Mouse (Mus musculus): ENCODE measurements around the gene BC053393. TPM values are rescaled to one million over a fixed set of nuclear protein-coding genes. Genes with fewer than 3 reads are reported as not detected.

The BC053393 gene
- polyA plus RNA-seq (2015; fragmentation: Nextera tagmentation; extraction: Ambion mirVana): not detected in 2 replicates

DNA sequence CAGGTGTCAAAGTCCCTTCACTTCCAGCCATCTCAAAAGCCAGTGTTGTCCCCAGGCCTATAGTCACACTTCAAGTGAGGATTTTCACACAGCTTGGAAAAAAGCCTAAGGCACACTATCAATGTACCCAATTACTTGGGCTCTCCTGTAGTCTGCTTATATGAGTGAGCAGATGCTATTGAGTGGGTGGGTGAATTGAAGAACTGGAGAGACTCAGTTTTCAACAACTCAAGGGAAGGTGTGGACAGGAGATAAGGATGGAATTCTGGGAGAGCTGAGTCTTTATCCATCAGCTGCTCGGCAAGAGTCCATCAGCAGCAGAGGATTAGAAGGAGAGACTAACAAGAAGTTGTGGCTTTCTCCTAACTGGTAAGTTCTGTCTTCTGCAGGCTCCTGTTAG is at the start of gene BC053393:
BC053393 (plus strand) TSS at position 210 of the 400 bp plus-strand sequence.
- no peaks in the 10 kb centered on the region for H3K9me3 ChIP-seq
- H3K27me3 ChIP-seq: no peaks in the 10 kb centered on the region
- no peak within 1 kb of the TSS for H3K4me3 ChIP-seq
- ATAC-seq (ENCODE audit: low FRiP score): no peak
- no peak within 1 kb of the TSS for H3K4me2 ChIP-seq
- WGBS: 97% methylated on average over 1 of the region's 1 CpGs
- no peak within 1 kb of the TSS for H3K9ac ChIP-seq
- no peaks in the 10 kb centered on the region for H3K4me1 ChIP-seq (replicated peaks)
- H3K27ac ChIP-seq: no peak within 1 kb of the TSS
- no peaks in the 10 kb centered on the region for H3K36me3 ChIP-seq

DNA sequence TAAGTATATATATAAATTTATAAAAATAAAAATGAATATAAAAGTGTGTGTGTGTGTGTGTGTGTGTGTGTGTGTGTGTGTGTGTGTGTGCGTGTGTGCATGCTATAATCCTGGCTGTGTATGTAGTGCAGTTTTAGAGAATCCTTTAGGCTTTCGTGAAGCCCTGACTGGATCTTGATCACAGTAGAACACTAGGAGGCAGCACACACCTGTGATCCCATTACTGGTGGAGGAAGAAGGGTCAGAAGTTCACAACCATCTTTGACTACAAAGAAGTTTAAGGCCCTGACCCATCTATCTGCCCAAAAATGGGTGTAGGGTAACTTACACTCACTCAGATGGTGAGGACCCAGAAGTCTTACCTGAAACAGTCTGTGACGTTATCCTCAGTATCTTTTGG is 48.6 kb upstream of the BC053393 start:
- ATAC-seq (ENCODE audit: low FRiP score): no peak
- no peak overlapping the region for H3K27ac ChIP-seq
- 82% methylated on average over 3 of the region's 3 CpGs for WGBS

DNA sequence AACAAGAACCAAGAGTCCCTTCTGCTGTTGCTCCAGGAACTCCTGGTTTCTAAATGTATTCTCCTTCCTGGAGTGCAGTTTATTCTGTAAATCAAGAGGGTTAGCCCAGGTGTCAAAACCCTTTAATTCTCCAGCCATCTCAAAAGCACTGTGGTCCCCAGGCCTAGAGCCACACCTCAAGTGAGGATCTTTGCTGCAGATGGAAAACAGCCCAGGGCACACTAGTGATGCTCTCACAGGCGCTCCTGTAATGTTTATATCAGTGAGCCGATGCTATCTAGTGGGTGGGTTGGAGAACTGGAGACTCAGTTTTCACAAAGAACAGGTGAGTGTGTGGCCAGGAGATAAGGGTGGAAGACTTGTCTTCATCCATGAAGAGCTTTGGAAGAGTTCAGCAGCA is 47.4 kb upstream of the BC053393 start, which contains the start of gene Gm12169:
Gm12169 (plus strand) TSS at position 301 of the 400 bp plus-strand sequence.
- H3K4me1 ChIP-seq (replicated peaks): no peaks in the 10 kb centered on the region
- no peaks in the 10 kb centered on the region for H3K27me3 ChIP-seq
- H3K9me3 ChIP-seq: no peaks in the 10 kb centered on the region
- no peak within 1 kb of the TSS for H3K9ac ChIP-seq
- no peaks in the 10 kb centered on the region for H3K36me3 ChIP-seq
- no peak within 1 kb of the TSS for H3K27ac ChIP-seq
- H3K4me3 ChIP-seq: no peak within 1 kb of the TSS
- no peak within 1 kb of the TSS for H3K4me2 ChIP-seq
- 99% methylated on average over 2 of the region's 2 CpGs for WGBS
- no peak for ATAC-seq (ENCODE audit: low FRiP score)

More for the DNA sequence above, 48.6 kb upstream of the BC053393 start:
- Histone ChIP-seq H3K4me1 (replicated peaks) (no peaks in the 10 kb centered on the region), H3K9me3 (no peaks in the 10 kb centered on the region), H3K4me3 (no peak overlapping the region), H3K4me2 (no peak overlapping the region), H3K36me3 (no peaks in the 10 kb centered on the region), H3K9ac (no peak overlapping the region), H3K27me3 (no peaks in the 10 kb centered on the region)

DNA sequence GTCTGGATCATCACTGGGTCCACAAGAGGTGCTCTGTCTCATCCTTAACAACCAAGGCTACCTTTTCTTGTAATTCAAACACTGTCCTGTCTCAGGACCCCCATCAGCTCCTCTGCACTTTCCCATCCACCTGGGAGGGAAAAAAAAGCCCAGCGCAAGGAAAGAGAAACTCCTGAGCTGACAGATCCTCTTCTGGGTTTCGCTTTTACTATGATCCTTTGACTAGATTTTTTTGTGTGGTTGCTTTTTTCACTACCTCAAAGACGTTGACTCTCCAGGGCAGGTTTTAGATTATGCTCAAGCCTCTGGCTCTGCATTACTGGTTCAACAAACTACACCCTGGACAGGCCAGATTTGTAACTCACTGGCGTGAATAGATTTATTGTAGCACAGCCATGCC is 41.2 kb upstream of the BC053393 start:
- Histone ChIP-seq H3K9ac (no peak overlapping the region), H3K36me3 (no peaks in the 10 kb centered on the region), H3K4me2 (no peak overlapping the region), H3K9me3 (no peaks in the 10 kb centered on the region), H3K4me3 (no peak overlapping the region), H3K27me3 (no peaks in the 10 kb centered on the region), H3K4me1 (replicated peaks) (no peaks in the 10 kb centered on the region), H3K27ac (no peak overlapping the region)
- 85% methylated on average over 4 of the region's 4 CpGs for WGBS
- ATAC-seq (ENCODE audit: low FRiP score): no peak

DNA sequence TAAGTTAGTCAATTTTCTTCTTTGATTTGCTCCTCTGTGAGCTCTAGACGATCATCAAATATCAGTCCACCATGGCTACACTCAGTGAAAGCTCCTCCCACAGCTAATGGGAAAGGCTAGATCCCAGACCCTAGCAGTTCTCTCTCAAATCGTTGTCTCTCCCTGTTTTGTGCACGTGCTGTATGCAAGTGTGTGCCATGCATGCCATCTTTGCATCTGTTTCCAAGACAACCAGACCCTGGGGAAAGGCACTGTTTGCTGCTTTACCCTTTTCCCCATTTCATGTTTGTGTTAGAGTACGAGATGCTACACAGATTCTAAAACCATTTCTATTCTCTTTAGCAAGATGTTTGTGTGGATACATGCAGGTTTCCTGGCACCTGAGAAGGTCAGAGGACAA is 34.4 kb upstream of the BC053393 start:
- Histone ChIP-seq H3K9ac (no peak overlapping the region), H3K27ac (no peak overlapping the region), H3K4me1 (replicated peaks) (no peaks in the 10 kb centered on the region), H3K4me3 (no peak overlapping the region), H3K4me2 (no peak overlapping the region), H3K36me3 (no peaks in the 10 kb centered on the region), H3K9me3 (no peaks in the 10 kb centered on the region), H3K27me3 (no peaks in the 10 kb centered on the region)
- ATAC-seq (ENCODE audit: low FRiP score): no peak
- 61% methylated on average over 4 of the region's 4 CpGs for WGBS

DNA sequence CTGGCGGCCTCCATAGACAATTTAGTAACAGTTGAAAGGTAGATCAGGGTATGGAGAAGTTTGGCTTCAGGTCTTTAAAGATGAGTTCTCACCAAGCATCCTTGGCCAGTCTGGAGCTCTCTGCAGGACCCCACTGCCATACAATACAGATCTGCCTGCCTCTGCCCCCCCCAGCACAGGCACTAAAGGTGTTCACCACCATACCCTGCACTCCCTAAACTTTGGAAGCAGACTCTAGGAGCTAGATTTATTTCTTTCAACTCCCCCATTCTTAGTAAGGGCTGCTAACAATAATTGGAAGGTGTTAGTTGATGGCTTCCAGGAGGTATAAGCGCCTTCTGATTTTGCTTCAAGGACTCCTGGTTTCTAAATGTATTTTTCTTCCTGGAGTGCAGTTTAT is 27.8 kb upstream of the BC053393 start:
- no peaks in the 10 kb centered on the region for H3K9me3 ChIP-seq
- H3K27ac ChIP-seq: no peak overlapping the region
- no peaks in the 10 kb centered on the region for H3K36me3 ChIP-seq
- no peak overlapping the region for H3K9ac ChIP-seq
- no peak for ATAC-seq (ENCODE audit: low FRiP score)
- no peak overlapping the region for H3K4me2 ChIP-seq
- WGBS: 96% methylated on average over 2 of the region's 2 CpGs
- no peak overlapping the region for H3K4me3 ChIP-seq
- H3K27me3 ChIP-seq: no peaks in the 10 kb centered on the region
- H3K4me1 ChIP-seq (replicated peaks): no peaks in the 10 kb centered on the region

DNA sequence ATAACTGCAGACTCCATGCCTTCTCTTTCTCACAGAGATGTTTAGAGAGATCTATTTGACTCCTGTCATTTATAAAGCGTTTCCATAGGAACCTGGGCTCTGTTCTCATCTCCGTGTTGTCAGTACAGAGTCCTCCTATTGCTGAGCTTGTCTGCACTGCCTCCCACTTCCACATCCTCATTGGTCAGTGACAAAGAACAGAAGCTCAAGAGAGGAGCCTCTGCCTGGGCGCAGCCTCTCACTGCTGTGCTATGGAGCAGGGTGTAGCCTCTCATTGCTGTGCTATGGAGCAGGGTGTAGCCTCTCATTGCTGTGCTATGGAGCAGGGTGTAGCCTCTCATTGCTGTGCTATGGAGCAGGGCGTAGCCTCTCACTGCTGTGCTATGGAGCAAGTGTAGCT is 21.6 kb upstream of the BC053393 start:
- no peaks in the 10 kb centered on the region for H3K4me1 ChIP-seq (replicated peaks)
- no peak for ATAC-seq (ENCODE audit: low FRiP score)
- no peaks in the 10 kb centered on the region for H3K9me3 ChIP-seq
- no peaks in the 10 kb centered on the region for H3K36me3 ChIP-seq
- H3K27ac ChIP-seq: no peak overlapping the region
- no peak overlapping the region for H3K9ac ChIP-seq
- WGBS: 79% methylated on average over 4 of the region's 4 CpGs
- no peak overlapping the region for H3K4me3 ChIP-seq
- H3K27me3 ChIP-seq: no peaks in the 10 kb centered on the region
- no peak overlapping the region for H3K4me2 ChIP-seq

DNA sequence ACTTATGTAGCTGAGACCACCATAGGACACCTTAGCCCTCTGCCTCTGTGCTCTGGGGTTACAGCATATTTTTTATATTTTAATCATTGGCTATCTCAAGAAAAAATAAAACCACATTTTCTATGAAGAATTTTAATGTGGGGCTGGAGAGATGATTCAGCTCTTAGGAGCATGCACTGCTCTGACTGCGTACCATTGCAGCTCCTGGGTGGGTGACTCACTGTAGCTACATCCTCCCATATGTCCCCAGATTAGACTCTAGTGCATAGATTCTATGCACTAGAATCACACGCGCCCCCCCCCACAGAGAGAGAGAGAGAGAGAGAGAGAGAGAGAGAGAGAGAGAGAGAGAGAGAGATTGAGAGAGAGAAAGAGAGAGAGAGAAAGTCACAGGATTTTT is 18.6 kb upstream of the BC053393 start:
- Histone ChIP-seq H3K27me3 (no peaks in the 10 kb centered on the region), H3K9ac (no peak overlapping the region), H3K9me3 (no peaks in the 10 kb centered on the region), H3K4me3 (no peak overlapping the region), H3K36me3 (no peaks in the 10 kb centered on the region), H3K4me2 (no peak overlapping the region), H3K27ac (no peak overlapping the region), H3K4me1 (replicated peaks) (no peaks in the 10 kb centered on the region)
- 93% methylated on average over 3 of the region's 3 CpGs for WGBS
- ATAC-seq (ENCODE audit: low FRiP score): no peak

DNA sequence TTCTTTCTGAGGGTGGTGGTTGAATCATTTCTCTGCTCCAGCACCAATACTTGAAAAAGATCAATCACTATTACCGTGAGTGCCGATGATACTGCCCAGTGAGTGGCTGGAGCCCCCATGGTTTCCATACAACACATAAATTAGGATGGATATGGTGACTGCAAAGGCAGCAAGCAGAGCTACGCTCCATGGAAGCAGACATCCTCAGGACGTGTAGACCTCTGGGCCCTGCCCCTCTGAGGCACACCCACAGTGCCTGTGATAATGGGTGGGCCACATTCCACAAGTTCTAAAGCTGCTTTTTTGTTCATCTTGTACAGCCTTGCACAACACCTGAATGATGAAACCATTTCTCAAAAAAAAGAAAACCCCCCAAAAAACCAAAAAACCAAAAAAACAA is 10.2 kb upstream of the BC053393 start:
- Histone ChIP-seq H3K4me1 (replicated peaks) (no peaks in the 10 kb centered on the region), H3K27ac (no peak overlapping the region), H3K4me2 (no peak overlapping the region), H3K9me3 (no peaks in the 10 kb centered on the region), H3K9ac (no peak overlapping the region), H3K36me3 (no peaks in the 10 kb centered on the region), H3K4me3 (no peak overlapping the region), H3K27me3 (no peaks in the 10 kb centered on the region)
- WGBS: 88% methylated on average over 4 of the region's 4 CpGs
- no peak for ATAC-seq (ENCODE audit: low FRiP score)

DNA sequence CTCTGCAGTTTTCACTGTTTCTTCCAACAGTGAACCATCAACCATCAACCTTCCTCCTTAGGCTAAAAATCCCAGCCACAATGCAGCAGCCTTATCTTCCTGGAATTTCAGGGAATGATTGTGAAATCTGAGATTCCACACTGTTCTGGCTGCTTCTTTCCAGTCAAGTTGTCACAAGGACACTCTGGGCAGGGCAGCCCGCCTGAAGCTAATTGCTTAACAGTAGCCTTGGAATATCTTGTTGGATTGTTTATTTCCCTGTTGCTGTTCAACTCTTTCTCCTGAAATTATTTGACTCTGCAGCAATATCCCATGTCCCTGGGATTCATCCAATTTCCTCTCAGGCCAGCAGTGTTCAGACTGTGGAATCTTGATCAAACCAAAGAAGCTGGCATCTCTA is 6.7 kb upstream of the BC053393 start:
- WGBS: 79% methylated on average over 1 of the region's 1 CpGs
- H3K4me1 ChIP-seq (replicated peaks): no peaks in the 10 kb centered on the region
- H3K4me3 ChIP-seq: no peak overlapping the region

DNA sequence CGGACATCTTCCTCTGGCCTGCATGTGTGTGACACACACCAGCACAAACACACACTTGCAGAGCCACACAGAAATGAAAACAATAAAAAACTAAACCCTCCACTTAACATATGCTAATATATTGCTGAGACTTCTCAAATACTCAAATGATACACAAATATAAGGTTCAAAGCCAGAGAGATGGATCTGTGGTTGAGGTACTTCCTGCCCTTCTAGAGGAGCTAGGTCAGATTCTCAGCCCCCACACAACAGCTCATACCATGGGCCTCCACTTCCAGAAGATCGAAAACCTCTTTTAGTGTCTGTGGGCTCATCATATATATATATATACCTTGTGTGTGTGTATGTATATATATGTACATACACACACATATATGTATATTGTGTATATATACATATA is 5.4 kb upstream of the BC053393 start:
- Histone ChIP-seq H3K36me3 (no peaks in the 10 kb centered on the region), H3K4me1 (replicated peaks) (no peaks in the 10 kb centered on the region), H3K27me3 (no peaks in the 10 kb centered on the region), H3K4me3 (no peak overlapping the region), H3K9ac (no peak overlapping the region), H3K27ac (no peak overlapping the region), H3K4me2 (no peak overlapping the region), H3K9me3 (no peaks in the 10 kb centered on the region)
- no peak for ATAC-seq (ENCODE audit: low FRiP score)
- WGBS: 98% methylated on average over 2 of the region's 2 CpGs

More for the DNA sequence above, 6.7 kb upstream of the BC053393 start:
- no peaks in the 10 kb centered on the region for H3K27me3 ChIP-seq
- no peak overlapping the region for H3K4me2 ChIP-seq
- no peak overlapping the region for H3K9ac ChIP-seq
- no peak overlapping the region for H3K27ac ChIP-seq
- H3K9me3 ChIP-seq: no peaks in the 10 kb centered on the region
- no peaks in the 10 kb centered on the region for H3K36me3 ChIP-seq
- no peak for ATAC-seq (ENCODE audit: low FRiP score)

DNA sequence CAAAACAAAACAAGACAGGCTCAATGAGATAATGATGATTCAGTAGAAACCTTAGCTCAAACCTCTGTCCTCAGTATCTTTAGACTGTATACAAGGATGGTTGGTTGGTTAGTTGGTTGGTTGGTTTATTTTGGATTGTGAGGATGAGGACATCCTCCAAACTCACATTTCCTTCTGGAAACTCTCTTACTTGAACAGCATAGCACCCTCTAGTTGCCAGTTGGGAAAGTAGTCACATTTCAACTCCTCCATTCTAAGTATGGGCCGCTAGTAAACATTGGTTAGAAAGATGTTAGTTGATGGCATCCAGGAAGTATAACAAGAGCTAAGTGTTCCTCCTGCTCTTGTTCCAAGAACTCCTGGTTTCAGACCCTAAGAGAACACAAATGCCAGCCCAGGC is 2.2 kb upstream of the BC053393 start:
- no peaks in the 10 kb centered on the region for H3K36me3 ChIP-seq
- no peaks in the 10 kb centered on the region for H3K27me3 ChIP-seq
- H3K9ac ChIP-seq: no peak overlapping the region
- H3K4me3 ChIP-seq: no peak overlapping the region
- H3K4me2 ChIP-seq: no peak overlapping the region
- ATAC-seq (ENCODE audit: low FRiP score): no peak
- no peaks in the 10 kb centered on the region for H3K9me3 ChIP-seq
- WGBS: 73% methylated on average over 1 of the region's 1 CpGs
- no peak overlapping the region for H3K27ac ChIP-seq
- no peaks in the 10 kb centered on the region for H3K4me1 ChIP-seq (replicated peaks)

DNA sequence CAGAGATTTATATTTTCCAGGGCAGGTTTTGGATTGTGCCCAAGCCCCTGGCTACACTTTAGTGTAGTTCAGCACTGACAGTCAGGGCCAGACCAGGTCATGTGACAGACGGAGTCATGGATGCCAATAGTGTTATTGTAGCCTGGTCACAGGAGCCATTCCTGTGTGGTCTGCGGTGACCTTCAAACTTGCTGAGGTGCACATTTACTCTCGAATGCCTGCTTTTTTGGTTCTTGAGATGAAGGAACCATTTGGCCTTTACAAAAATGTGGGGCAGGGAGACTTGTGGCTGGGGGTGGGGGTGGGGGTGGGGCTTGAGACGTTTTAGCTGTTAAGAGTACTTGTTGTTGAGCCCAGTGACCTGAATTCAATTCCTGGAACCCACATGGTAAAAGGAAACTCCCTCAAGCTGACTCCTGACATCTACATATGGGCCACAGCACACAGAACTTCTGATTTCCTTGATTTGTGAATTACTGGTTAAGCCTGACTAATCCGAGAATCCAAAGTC is 7.5 kb downstream of the BC053393 start:
- no peak for ATAC-seq (ENCODE audit: low FRiP score)
- Histone ChIP-seq H3K4me3 (no peak overlapping the region), H3K36me3 (no peaks in the 10 kb centered on the region), H3K27ac (no peak overlapping the region), H3K9ac (no peak overlapping the region), H3K4me1 (replicated peaks) (no peaks in the 10 kb centered on the region), H3K9me3 (no peaks in the 10 kb centered on the region), H3K4me2 (no peak overlapping the region), H3K27me3 (no peaks in the 10 kb centered on the region)
- 71% methylated on average over 5 of the region's 5 CpGs for WGBS
